Mouse (Mus musculus): ENCODE data around the gene Bicra.

- TF ChIP-seq EP300 (IDR thresholded peaks at IDR 0.05; ENCODE audit: low read depth) (no peak), CTCF (IDR thresholded peaks at IDR 0.05; ENCODE audit: low read depth) (no peak)
These were observed 81.2 kb downstream of the Bicra start for GRCm38 (mm10) chr7:15966489-15966888.

Data from liver, embryonic 14.5 days (tissue).